Comparison of ENCODE assay signal across 14 mouse cellular contexts in the genomic region with DNA sequence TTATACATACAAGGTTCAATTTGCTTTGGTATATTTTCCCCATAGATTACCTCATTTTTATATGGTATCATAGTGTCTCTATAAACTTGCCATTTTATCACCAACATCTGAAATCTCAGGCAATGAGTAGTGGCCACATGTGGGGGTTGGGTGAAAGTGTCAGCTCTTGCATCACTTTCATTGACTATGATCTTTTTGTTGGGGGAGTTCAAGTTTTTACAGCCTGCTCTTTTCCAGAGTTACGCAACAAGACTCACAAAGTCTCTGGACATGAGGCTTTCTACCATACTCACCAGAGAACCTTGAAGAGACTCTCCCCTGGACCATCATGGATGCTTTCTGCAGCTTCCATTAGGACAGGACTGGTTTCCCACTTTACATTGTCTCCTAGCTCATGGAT.
"Had no signal": no experiment of that assay in that cellular context is flagged by ENCODE, and none has a peak within 500 bp of the region (broad histone marks: within the 10 kb centered on the region; RNA-seq: fewer than 3 reads in every experiment).

No protein-coding gene starts in this region.

- H3K27me3 ChIP-seq: limb, embryonic 12.5 days; lung, embryonic 15.5 days; midbrain, embryonic 13.5 days; neural tube, embryonic 15.5 days had no signal

- H3K27ac ChIP-seq: layer of hippocampus, adult 2 months; limb, embryonic 12.5 days; liver, embryonic 14.5 days; lung, embryonic 15.5 days; midbrain, embryonic 13.5 days; neural tube, embryonic 15.5 days had no signal

- H3K4me2 ChIP-seq: limb, embryonic 12.5 days; lung, embryonic 15.5 days; midbrain, embryonic 13.5 days; neural tube, embryonic 15.5 days had no signal

- H3K4me1 ChIP-seq: midbrain, embryonic 13.5 days; neural tube, embryonic 15.5 days had no signal

- H3K36me3 ChIP-seq: limb, embryonic 12.5 days; lung, embryonic 15.5 days; midbrain, embryonic 13.5 days; neural tube, embryonic 15.5 days had no signal

- H3K9me3 ChIP-seq: limb, embryonic 12.5 days; lung, embryonic 15.5 days; midbrain, embryonic 13.5 days; neural tube, embryonic 15.5 days had no signal

- H3K9ac ChIP-seq: limb, embryonic 12.5 days; liver, embryonic 14.5 days; lung, embryonic 15.5 days; midbrain, embryonic 13.5 days; neural tube, embryonic 15.5 days had no signal

- ATAC-seq: midbrain, embryonic 13.5 days had no signal

- H3K4me3 ChIP-seq: layer of hippocampus, adult 2 months; limb, embryonic 12.5 days; lung, embryonic 15.5 days; midbrain, embryonic 13.5 days; neural tube, embryonic 15.5 days had no signal

- DNase-seq: kidney, adult 18-20 months; kidney, postnatal 10 days; kidney, postnatal 4 days; liver; right cerebral cortex, postnatal 4 days; spleen, adult 18-20 months; thymus, adult 18-20 months; thymus, postnatal 14 days had no signal
